Mouse (Mus musculus): ENCODE data around the gene Abhd18. TPM values are rescaled to one million over a fixed set of nuclear protein-coding genes. Genes with fewer than 3 reads are reported as not detected.
"Not testable (repeated sequence)": the region's sequence is repeated elsewhere in the genome, so short reads cannot be mapped to it uniquely, and the experiment has no call there.

Abhd18 gene
- polyA plus RNA-seq (2014; fragmentation: Nextera tagmentation; extraction: Ambion mirVana): 3.0 and 5.1 TPM in 2 replicates

- Histone ChIP-seq H3K4me2 (ENCODE audit: low read depth, low read length) (peak within 1 kb of the TSS; percentile 63), H3K4me3 (ENCODE audit: low read depth, low read length) (peak within 1 kb of the TSS; percentile 44), H3K9ac (replicated peaks; ENCODE audit: low read length) (peak within 1 kb of the TSS; percentile 42)
- H3K9me3 ChIP-seq (replicated peaks; ENCODE audit: control insufficient read depth, low read length); H3K4me1 ChIP-seq (ENCODE audit: control insufficient read depth, insufficient read depth, low read length); ATAC-seq (replicated peaks; ENCODE audit: insufficient number of reproducible peaks, low FRiP score, low TSS enrichment, low read depth); DNase-seq (ENCODE audit: low spot score); H3K36me3 ChIP-seq (replicated peaks; ENCODE audit: control insufficient read depth, insufficient read depth, low read depth, low read length); H3K27me3 ChIP-seq (ENCODE audit: control insufficient read depth, insufficient read depth, low read length); H3K27ac ChIP-seq (replicated peaks; ENCODE audit: low read depth, low read length): not testable (repeated sequence)
- no CpG with 5 or more reads among the region's 4 CpGs for whole genome bisulfite sequencing
Measured at GRCm38 (mm10) chr3:40846957-40847017, at the start of gene Abhd18. Gene Abhd18, plus strand, starts transcription at chr3:40846970.

- 81% methylated on average over 1 of the region's 1 CpGs for WGBS
- no peak for DNase-seq (ENCODE audit: low spot score)
- H3K9me3 ChIP-seq (replicated peaks; ENCODE audit: control insufficient read depth, low read length): no peaks in the 10 kb centered on the region
- no peak for ATAC-seq (replicated peaks; ENCODE audit: insufficient number of reproducible peaks, low FRiP score, low TSS enrichment, low read depth)
- H3K36me3 ChIP-seq (replicated peaks; ENCODE audit: control insufficient read depth, insufficient read depth, low read depth, low read length): 0 out of 2 replicates have a peak, but pooled peaks cover 3% of the 10 kb centered on the region
- H3K27me3 ChIP-seq (ENCODE audit: control insufficient read depth, insufficient read depth, low read length): no peaks in the 10 kb centered on the region
- H3K27ac ChIP-seq (replicated peaks; ENCODE audit: low read depth, low read length): no peak overlapping the region
- H3K4me1 ChIP-seq (ENCODE audit: control insufficient read depth, insufficient read depth, low read length): no peaks in the 10 kb centered on the region
- no peak overlapping the region for H3K4me2 ChIP-seq (ENCODE audit: low read depth, low read length)
- H3K9ac ChIP-seq (replicated peaks; ENCODE audit: low read length): no peak overlapping the region
- no peak overlapping the region for H3K4me3 ChIP-seq (ENCODE audit: low read depth, low read length)
Measured at GRCm38 (mm10) chr3:40798054-40798453, 48.7 kb upstream of the Abhd18 start.

- ATAC-seq (replicated peaks; ENCODE audit: insufficient number of reproducible peaks, low FRiP score, low TSS enrichment, low read depth) (no peak), DNase-seq (ENCODE audit: low spot score) (peak; percentile 59)
- Histone ChIP-seq H3K36me3 (replicated peaks; ENCODE audit: control insufficient read depth, insufficient read depth, low read depth, low read length) (0 out of 2 replicates have a peak, but pooled peaks cover 3% of the 10 kb centered on the region), H3K9me3 (replicated peaks; ENCODE audit: control insufficient read depth, low read length) (no peaks in the 10 kb centered on the region), H3K4me3 (ENCODE audit: low read depth, low read length) (no peak overlapping the region), H3K9ac (replicated peaks; ENCODE audit: low read length) (no peak overlapping the region), H3K27me3 (ENCODE audit: control insufficient read depth, insufficient read depth, low read length) (no peaks in the 10 kb centered on the region), H3K4me1 (ENCODE audit: control insufficient read depth, insufficient read depth, low read length) (no peaks in the 10 kb centered on the region), H3K27ac (replicated peaks; ENCODE audit: low read depth, low read length) (no peak overlapping the region), H3K4me2 (ENCODE audit: low read depth, low read length) (no peak overlapping the region)
- 42% methylated on average over 7 of the region's 7 CpGs for WGBS
Measured at GRCm38 (mm10) chr3:40798500-40798899, 48.3 kb upstream of the Abhd18 start.

GRCm38 (mm10) chr3:40799530-40800372 is 47.0 kb upstream of the Abhd18 start, which contains the start of gene Plk4:
Gene Plk4, plus strand, starts transcription at chr3:40800019.
- Histone ChIP-seq H3K9ac (replicated peaks; ENCODE audit: low read length) (peak within 1 kb of the TSS; percentile 92), H3K27me3 (ENCODE audit: control insufficient read depth, insufficient read depth, low read length) (no peaks in the 10 kb centered on the region), H3K9me3 (replicated peaks; ENCODE audit: control insufficient read depth, low read length) (no peaks in the 10 kb centered on the region), H3K27ac (replicated peaks; ENCODE audit: low read depth, low read length) (peak within 1 kb of the TSS; percentile 79), H3K36me3 (replicated peaks; ENCODE audit: control insufficient read depth, insufficient read depth, low read depth, low read length) (0 out of 2 replicates have a peak, but pooled peaks cover 3% of the 10 kb centered on the region), H3K4me3 (ENCODE audit: low read depth, low read length) (peak within 1 kb of the TSS; percentile 93), H3K4me1 (ENCODE audit: control insufficient read depth, insufficient read depth, low read length) (no peaks in the 10 kb centered on the region), H3K4me2 (ENCODE audit: low read depth, low read length) (peak within 1 kb of the TSS; percentile 78)
- ATAC-seq (replicated peaks; ENCODE audit: insufficient number of reproducible peaks, low FRiP score, low TSS enrichment, low read depth): peak; percentile 94
- DNase-seq (ENCODE audit: low spot score): peak; percentile 98
- WGBS: 2% methylated on average over 66 of the region's 66 CpGs

GRCm38 (mm10) chr3:40800373-40800823 is 46.4 kb upstream of the Abhd18 start:
- DNase-seq (ENCODE audit: low spot score): no peak

GRCm38 (mm10) chr3:40806871-40807270 is 39.9 kb upstream of the Abhd18 start:
- no peak overlapping the region for H3K4me3 ChIP-seq (ENCODE audit: low read depth, low read length)
- no peak for DNase-seq (ENCODE audit: low spot score)
- H3K27ac ChIP-seq (replicated peaks; ENCODE audit: low read depth, low read length): no peak overlapping the region
- H3K4me1 ChIP-seq (ENCODE audit: control insufficient read depth, insufficient read depth, low read length): no peaks in the 10 kb centered on the region
- H3K36me3 ChIP-seq (replicated peaks; ENCODE audit: control insufficient read depth, insufficient read depth, low read depth, low read length): peaks cover 13% of the 10 kb centered on the region
- 54% methylated on average over 2 of the region's 2 CpGs for WGBS
- H3K9me3 ChIP-seq (replicated peaks; ENCODE audit: control insufficient read depth, low read length): no peaks in the 10 kb centered on the region
- no peaks in the 10 kb centered on the region for H3K27me3 ChIP-seq (ENCODE audit: control insufficient read depth, insufficient read depth, low read length)
- no peak overlapping the region for H3K4me2 ChIP-seq (ENCODE audit: low read depth, low read length)
- H3K9ac ChIP-seq (replicated peaks; ENCODE audit: low read length): no peak overlapping the region
- no peak for ATAC-seq (replicated peaks; ENCODE audit: insufficient number of reproducible peaks, low FRiP score, low TSS enrichment, low read depth)

More at GRCm38 (mm10) chr3:40800373-40800823, 46.4 kb upstream of the Abhd18 start:
- 1% methylated on average over 18 of the region's 37 CpGs for WGBS
- Histone ChIP-seq H3K36me3 (replicated peaks; ENCODE audit: control insufficient read depth, insufficient read depth, low read depth, low read length) (peaks cover 3% of the 10 kb centered on the region; the same call in 1 of the 2 replicates), H3K9me3 (replicated peaks; ENCODE audit: control insufficient read depth, low read length) (no peaks in the 10 kb centered on the region), H3K4me1 (ENCODE audit: control insufficient read depth, insufficient read depth, low read length) (no peaks in the 10 kb centered on the region), H3K27me3 (ENCODE audit: control insufficient read depth, insufficient read depth, low read length) (no peaks in the 10 kb centered on the region), H3K9ac (replicated peaks; ENCODE audit: low read length) (peak overlapping the region; percentile 92), H3K4me3 (ENCODE audit: low read depth, low read length) (peak overlapping the region; percentile 93), H3K27ac (replicated peaks; ENCODE audit: low read depth, low read length) (peak overlapping the region; percentile 79), H3K4me2 (ENCODE audit: low read depth, low read length) (peak overlapping the region; percentile 78)
- peak; percentile 89 for ATAC-seq (replicated peaks; ENCODE audit: insufficient number of reproducible peaks, low FRiP score, low TSS enrichment, low read depth)

GRCm38 (mm10) chr3:40808686-40809085 is 38.1 kb upstream of the Abhd18 start:
- Histone ChIP-seq H3K27ac (replicated peaks; ENCODE audit: low read depth, low read length) (no peak overlapping the region), H3K36me3 (replicated peaks; ENCODE audit: control insufficient read depth, insufficient read depth, low read depth, low read length) (peaks cover 10% of the 10 kb centered on the region), H3K27me3 (ENCODE audit: control insufficient read depth, insufficient read depth, low read length) (no peaks in the 10 kb centered on the region), H3K4me1 (ENCODE audit: control insufficient read depth, insufficient read depth, low read length) (no peaks in the 10 kb centered on the region), H3K9me3 (replicated peaks; ENCODE audit: control insufficient read depth, low read length) (no peaks in the 10 kb centered on the region), H3K9ac (replicated peaks; ENCODE audit: low read length) (no peak overlapping the region), H3K4me2 (ENCODE audit: low read depth, low read length) (no peak overlapping the region), H3K4me3 (ENCODE audit: low read depth, low read length) (no peak overlapping the region)
- 94% methylated on average over 10 of the region's 10 CpGs for WGBS
- DNase-seq (ENCODE audit: low spot score) (no peak), ATAC-seq (replicated peaks; ENCODE audit: insufficient number of reproducible peaks, low FRiP score, low TSS enrichment, low read depth) (no peak)

- Histone ChIP-seq H3K4me2 (ENCODE audit: low read depth, low read length) (no peak overlapping the region), H3K4me1 (ENCODE audit: control insufficient read depth, insufficient read depth, low read length) (no peaks in the 10 kb centered on the region), H3K9ac (replicated peaks; ENCODE audit: low read length) (no peak overlapping the region), H3K27ac (replicated peaks; ENCODE audit: low read depth, low read length) (no peak overlapping the region), H3K4me3 (ENCODE audit: low read depth, low read length) (no peak overlapping the region), H3K9me3 (replicated peaks; ENCODE audit: control insufficient read depth, low read length) (no peaks in the 10 kb centered on the region), H3K36me3 (replicated peaks; ENCODE audit: control insufficient read depth, insufficient read depth, low read depth, low read length) (peaks cover 10% of the 10 kb centered on the region), H3K27me3 (ENCODE audit: control insufficient read depth, insufficient read depth, low read length) (no peaks in the 10 kb centered on the region)
- no peak for ATAC-seq (replicated peaks; ENCODE audit: insufficient number of reproducible peaks, low FRiP score, low TSS enrichment, low read depth)
- 86% methylated on average over 2 of the region's 2 CpGs for WGBS
- no peak for DNase-seq (ENCODE audit: low spot score)
Measured at GRCm38 (mm10) chr3:40809894-40810293, 36.9 kb upstream of the Abhd18 start.
